Mouse (Mus musculus) embryonic stem cell, embryonic (primary cell): ENCODE results near the gene Pgbd5.

Experiments
- CTCF ChIA-PET, 4 experiments: fragments of 300-600 bp in 2 of 4; fragments of 350-600 bp in 2 of 4; sonication (Branson Sonifier 250); formaldehyde crosslinking; loops; one replicate each; lab custom pipeline; 2022; ENCODE audit warnings: inconsistent platforms in 2 of 4; lab: Charles Lee
- POLR2A ChIA-PET, 4 experiments: fragments of 300-600 bp in 2 of 4; fragments of 350-600 bp in 2 of 4; sonication (Branson Sonifier 250); formaldehyde crosslinking; loops; one replicate each; lab custom pipeline; 2022; ENCODE audit warnings: antibody characterized with exemption in 4 of 4, inconsistent platforms in 1 of 4; lab: Charles Lee

Pgbd5 gene

GRCm38 (mm10) chr8:124439558-124439957 lies at the start of gene Pgbd5:
Pgbd5 (minus strand) TSS chr8:124439658.
- POLR2A ChIA-PET = interaction anchor here in 1 of 4 experiments (0.8 to 1.1 kb wide), 2 partner anchors 23 to 64 kb away, joined by 3 read pairs; no protein-coding TSS in a partner anchor

GRCm38 (mm10) chr8:124483356-124484115 lies 44.1 kb upstream of the Pgbd5 start:
- ChIA-PET POLR2A (interaction anchor here in 3 of 4 experiments (0.6 to 1.5 kb wide), 18 partner anchors 8 to 447 kb away, joined by 3 to 12 read pairs (median 4); partner anchors contain the start of gene Cog2 (in 1 of the 3)), CTCF (interaction anchor here (0.6 to 1.7 kb wide), 45 partner anchors 9 to 618 kb away, joined by 3 to 13 read pairs (median 4); partner anchors contain the start of genes Capn9 (in 2 of the 4) and Cog2 (in 2 of the 4))

More at GRCm38 (mm10) chr8:124439558-124439957, at the start of gene Pgbd5:
- CTCF ChIA-PET = interaction anchor here in 2 of 4 experiments (0.7 kb wide), 2 partner anchors 51 to 421 kb away, joined by 3 read pairs; no protein-coding TSS in a partner anchor

GRCm38 (mm10) chr8:124482790-124483189 lies 43.3 kb upstream of the Pgbd5 start:
- ChIA-PET CTCF (interaction anchor here in 3 of 4 experiments (1.2 to 1.7 kb wide), 6 partner anchors 13 to 93 kb away, joined by 3 to 11 read pairs (median 5); partner anchors contain the start of genes Capn9 (in 1 of the 3) and Cog2 (in 1 of the 3)), POLR2A (interaction anchor here in 2 of 4 experiments (1.3 to 1.5 kb wide), 3 partner anchors 82 to 89 kb away, joined by 5 to 12 read pairs (median 7); no protein-coding TSS in a partner anchor)

- CTCF ChIA-PET = interaction anchor here in 1 of 4 experiments (1.2 kb wide), 1 partner anchor 81 kb away, joined by 3 read pairs; no protein-coding TSS in a partner anchor
- POLR2A ChIA-PET = interaction anchor here in 2 of 4 experiments (0.6 to 1.0 kb wide), 3 partner anchors 9 to 32 kb away, joined by 3 read pairs; no protein-coding TSS in a partner anchor
These were observed 40.9 kb upstream of the Pgbd5 start for GRCm38 (mm10) chr8:124480321-124480720.

- CTCF ChIA-PET = no interaction called here
These were observed 39.8 kb upstream of the Pgbd5 start for GRCm38 (mm10) chr8:124479251-124479650.

GRCm38 (mm10) chr8:124476701-124477100 lies 37.2 kb upstream of the Pgbd5 start:
- ChIA-PET POLR2A (interaction anchor here in 2 of 4 experiments (0.6 to 1.7 kb wide), 12 partner anchors 9 to 359 kb away, joined by 3 to 4 read pairs (median 3); no protein-coding TSS in a partner anchor), CTCF (interaction anchor here in 1 of 4 experiments (0.7 kb wide), 1 partner anchor 129 kb away, joined by 3 read pairs; no protein-coding TSS in a partner anchor)

More at GRCm38 (mm10) chr8:124479251-124479650, 39.8 kb upstream of the Pgbd5 start:
- POLR2A ChIA-PET = interaction anchor here in 2 of 4 experiments (0.6 to 1.0 kb wide), 3 partner anchors 10 to 54 kb away, joined by 3 read pairs; no protein-coding TSS in a partner anchor

- ChIA-PET POLR2A (interaction anchor here in 2 of 4 experiments (0.6 to 1.6 kb wide), 4 partner anchors 11 to 316 kb away, joined by 3 to 4 read pairs (median 4); no protein-coding TSS in a partner anchor), CTCF (no interaction called here)
These were observed 36.2 kb upstream of the Pgbd5 start for GRCm38 (mm10) chr8:124475690-124476089.

- ChIA-PET POLR2A (interaction anchor here in 2 of 4 experiments (0.7 to 1.2 kb wide), 2 partner anchors 12 to 204 kb away, joined by 3 to 4 read pairs; no protein-coding TSS in a partner anchor), CTCF (interaction anchor here in 1 of 4 experiments (0.6 kb wide), 1 partner anchor 675 kb away, joined by 3 read pairs; no protein-coding TSS in a partner anchor)
These were observed 25.2 kb upstream of the Pgbd5 start for GRCm38 (mm10) chr8:124464641-124465040.

- POLR2A ChIA-PET = interaction anchor here in 2 of 4 experiments (0.8 to 1.9 kb wide), 3 partner anchors 9 to 62 kb away, joined by 3 to 6 read pairs (median 4); no protein-coding TSS in a partner anchor
- CTCF ChIA-PET = no interaction called here
These were observed 23.7 kb upstream of the Pgbd5 start for GRCm38 (mm10) chr8:124463111-124463510.

- ChIA-PET POLR2A (interaction anchor here in 2 of 4 experiments (0.7 to 1.9 kb wide), 4 partner anchors 10 to 28 kb away, joined by 3 to 6 read pairs (median 3); no protein-coding TSS in a partner anchor), CTCF (interaction anchor here in 3 of 4 experiments (0.6 to 1.0 kb wide), 5 partner anchors 11 to 590 kb away, joined by 3 to 6 read pairs (median 4); no protein-coding TSS in a partner anchor)
These were observed 22.7 kb upstream of the Pgbd5 start for GRCm38 (mm10) chr8:124462192-124462591.

GRCm38 (mm10) chr8:124461103-124461502 lies 21.6 kb upstream of the Pgbd5 start:
- CTCF ChIA-PET = interaction anchor here in 1 of 4 experiments (1.6 kb wide), 1 partner anchor 62 kb away, joined by 4 read pairs; no protein-coding TSS in a partner anchor
- POLR2A ChIA-PET = interaction anchor here in 1 of 4 experiments (0.8 to 1.9 kb wide), 2 partner anchors 11 to 30 kb away, joined by 3 to 6 read pairs; no protein-coding TSS in a partner anchor

- CTCF ChIA-PET = interaction anchor here in 1 of 4 experiments (1.6 kb wide), 1 partner anchor 62 kb away, joined by 4 read pairs; no protein-coding TSS in a partner anchor
- POLR2A ChIA-PET = interaction anchor here in 1 of 4 experiments (0.8 kb wide), 1 partner anchor 30 kb away, joined by 3 read pairs; no protein-coding TSS in a partner anchor
These were observed 21.2 kb upstream of the Pgbd5 start for GRCm38 (mm10) chr8:124460660-124461059.

GRCm38 (mm10) chr8:124459627-124460026 lies 20.2 kb upstream of the Pgbd5 start:
- CTCF ChIA-PET = interaction anchor here (0.6 to 1.6 kb wide), 6 partner anchors 24 to 656 kb away, joined by 3 to 4 read pairs (median 4); no protein-coding TSS in a partner anchor
- POLR2A ChIA-PET = interaction anchor here in 2 of 4 experiments (0.7 to 1.6 kb wide), 7 partner anchors 10 to 37 kb away, joined by 3 to 6 read pairs (median 3); no protein-coding TSS in a partner anchor

- POLR2A ChIA-PET = interaction anchor here in 1 of 4 experiments (1.4 kb wide), 1 partner anchor 54 kb away, joined by 3 read pairs; no protein-coding TSS in a partner anchor
- CTCF ChIA-PET = interaction anchor here in 1 of 4 experiments (0.9 kb wide), 1 partner anchor 51 kb away, joined by 3 read pairs; no protein-coding TSS in a partner anchor
These were observed 15.9 kb upstream of the Pgbd5 start for GRCm38 (mm10) chr8:124455359-124455758.

GRCm38 (mm10) chr8:124450192-124450895 lies 10.9 kb upstream of the Pgbd5 start:
- ChIA-PET POLR2A (interaction anchor here in 3 of 4 experiments (0.5 to 1.2 kb wide), 4 partner anchors 12 to 181 kb away, joined by 3 read pairs; no protein-coding TSS in a partner anchor), CTCF (interaction anchor here (0.5 to 1.5 kb wide), 13 partner anchors 12 to 1612 kb away, joined by 3 to 6 read pairs (median 3); no protein-coding TSS in a partner anchor)

GRCm38 (mm10) chr8:124448962-124449670 lies 9.7 kb upstream of the Pgbd5 start:
- CTCF ChIA-PET = interaction anchor here in 2 of 4 experiments (0.6 to 1.4 kb wide), 3 partner anchors 31 to 159 kb away, joined by 3 to 5 read pairs (median 4); no protein-coding TSS in a partner anchor
- POLR2A ChIA-PET = interaction anchor here in 3 of 4 experiments (0.6 to 1.2 kb wide), 8 partner anchors 12 to 310 kb away, joined by 3 to 5 read pairs (median 3); no protein-coding TSS in a partner anchor
